Mouse (Mus musculus) liver, adult (tissue): Measurements from ENCODE around the gene Tars.

Source experiments
- GATA4 ChIP-seq: IDR thresholded peaks from 2 replicates; pipeline ENCODE4 v1.6.1; 2014; ENCODE audit warnings: mild to moderate bottlenecking, low read length; ENCODE audit not compliant: insufficient replicate concordance

The Tars gene

GRCm38 (mm10) chr15:11379431-11380086 lies 19.9 kb downstream of the Tars start:
- no peak for TF ChIP-seq GATA4

GRCm38 (mm10) chr15:11370477-11371085 lies 28.9 kb downstream of the Tars start:
- no peak for TF ChIP-seq GATA4

- no peak for TF ChIP-seq GATA4
Measured at GRCm38 (mm10) chr15:11369572-11369971, 29.9 kb downstream of the Tars start.

- no peak for TF ChIP-seq GATA4
Measured at GRCm38 (mm10) chr15:11364795-11365194, 34.7 kb downstream of the Tars start.

- TF ChIP-seq GATA4: no peak
Measured at GRCm38 (mm10) chr15:11364112-11364511, 35.4 kb downstream of the Tars start.

GRCm38 (mm10) chr15:11361824-11362223 lies 37.6 kb downstream of the Tars start:
- TF ChIP-seq GATA4: no peak

GRCm38 (mm10) chr15:11360888-11361287 lies 38.6 kb downstream of the Tars start:
- TF ChIP-seq GATA4: no peak

GRCm38 (mm10) chr15:11357501-11357900 lies 42.0 kb downstream of the Tars start:
- no peak for TF ChIP-seq GATA4

GRCm38 (mm10) chr15:11355865-11356264 lies 43.6 kb downstream of the Tars start:
- no peak for TF ChIP-seq GATA4

- no peak for TF ChIP-seq GATA4
Measured at GRCm38 (mm10) chr15:11339467-11340180, 59.8 kb downstream of the Tars start.
